Mouse (Mus musculus): ENCODE measurements around the gene Kif16b.

DNA sequence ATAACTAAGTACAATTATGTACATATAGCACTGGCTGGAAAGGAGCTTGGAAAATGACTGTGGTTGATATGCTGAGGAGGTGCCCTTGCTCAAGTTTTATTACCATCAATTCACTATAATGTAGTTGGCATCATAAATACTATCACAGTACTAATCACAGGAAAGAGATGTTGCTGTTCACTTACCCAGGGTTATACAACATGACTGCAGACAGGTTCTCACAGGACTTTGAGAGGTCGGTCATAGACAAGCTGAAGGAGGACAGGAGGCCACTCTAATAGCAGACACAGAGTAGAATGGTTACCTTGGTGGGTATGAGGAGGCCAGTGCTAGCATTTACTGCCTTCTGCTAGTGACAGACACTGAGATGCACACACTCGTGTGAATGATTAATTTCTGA, 162.0 kb downstream of the Kif16b start:
- TF ChIP-seq CTCF (IDR thresholded peaks at IDR 0.05; ENCODE audit: borderline replicate concordance, extremely low read depth, insufficient read depth, insufficient read length), result no peak
- TF ChIP-seq POLR2A (IDR thresholded peaks at IDR 0.05; ENCODE audit: borderline replicate concordance, extremely low read depth, insufficient read depth, insufficient read length, poor library complexity, severe bottlenecking), result no peak

Data from brain, embryonic 14.5 days (tissue).